Mouse (Mus musculus): ENCODE measurements at regions not wholly inside any gene's neighbourhood (a gene's known extent, or its start where the extent isn't known, plus 50 kb on each side); places are given as distances from the start of the nearest gene placed in this dataset.
A peak's percentile ranks its signal among the peaks of the same experiment; 100 is the strongest.
"Not testable (repeated sequence)": the region's sequence is repeated elsewhere in the genome, so short reads cannot be mapped to it uniquely, and the experiment has no call there.

DNA sequence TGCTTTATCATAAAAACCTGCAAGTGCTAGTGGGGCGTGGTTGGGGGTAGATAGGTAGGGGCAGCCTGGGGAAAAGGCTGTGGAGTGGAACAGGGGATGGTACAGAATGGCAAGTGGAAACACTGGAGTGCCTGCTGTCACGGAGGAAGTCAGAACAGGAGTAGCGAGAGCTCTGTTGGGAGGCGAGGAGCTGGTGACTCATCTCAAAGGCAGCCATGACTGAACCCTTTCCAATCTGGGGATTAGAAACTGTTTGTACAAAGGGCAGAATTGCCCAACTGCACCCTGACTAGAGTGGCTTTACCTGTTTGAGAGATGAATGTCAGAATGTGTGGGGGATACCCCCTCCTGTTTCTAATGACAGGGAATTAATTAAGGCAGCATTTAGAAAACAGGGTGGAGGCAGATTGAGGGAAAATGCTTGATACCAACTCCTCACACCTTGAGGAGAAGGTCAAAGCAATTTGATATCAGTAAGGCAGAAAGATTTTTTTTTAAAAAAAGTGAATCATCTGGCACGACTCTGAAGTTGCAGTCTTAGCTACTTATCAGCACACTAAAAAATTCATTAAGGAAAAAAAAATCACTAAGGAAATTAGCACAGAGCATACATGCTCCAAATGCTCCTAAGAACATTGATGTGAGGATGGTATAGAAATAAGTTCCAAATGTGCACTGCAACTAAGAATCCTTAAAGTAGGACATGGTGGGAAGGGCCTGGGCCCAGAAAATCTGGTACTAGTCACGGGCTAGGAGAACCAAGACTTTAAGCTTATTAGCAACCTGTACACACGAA is 54.7 kb upstream of the Usp25 start:
- peak overlapping the region; percentile 34; the same call in 1 of the 2 replicates for H3K27ac ChIP-seq (ENCODE audit: low read length)
- no peaks in the 10 kb centered on the region for H3K36me3 ChIP-seq (ENCODE audit: control insufficient read depth, insufficient read depth, low read length)
- H3K4me1 ChIP-seq (ENCODE audit: control insufficient read depth, insufficient read depth, low read length): no peaks in the 10 kb centered on the region
- H3K9me3 ChIP-seq (replicated peaks; ENCODE audit: control insufficient read depth, low read length): no peaks in the 10 kb centered on the region
- H3K4me2 ChIP-seq (ENCODE audit: low read depth, low read length): no peak overlapping the region
- H3K9ac ChIP-seq (ENCODE audit: low read length): no peak overlapping the region
- peak; percentile 95 for ATAC-seq (ENCODE audit: insufficient read depth, low FRiP score)
- WGBS: 50% methylated on average over 7 of the region's 7 CpGs
- no peaks in the 10 kb centered on the region for H3K27me3 ChIP-seq (ENCODE audit: control insufficient read depth, insufficient read depth, low read length)
- H3K4me3 ChIP-seq (replicated peaks; ENCODE audit: low read length): no peak overlapping the region

DNA sequence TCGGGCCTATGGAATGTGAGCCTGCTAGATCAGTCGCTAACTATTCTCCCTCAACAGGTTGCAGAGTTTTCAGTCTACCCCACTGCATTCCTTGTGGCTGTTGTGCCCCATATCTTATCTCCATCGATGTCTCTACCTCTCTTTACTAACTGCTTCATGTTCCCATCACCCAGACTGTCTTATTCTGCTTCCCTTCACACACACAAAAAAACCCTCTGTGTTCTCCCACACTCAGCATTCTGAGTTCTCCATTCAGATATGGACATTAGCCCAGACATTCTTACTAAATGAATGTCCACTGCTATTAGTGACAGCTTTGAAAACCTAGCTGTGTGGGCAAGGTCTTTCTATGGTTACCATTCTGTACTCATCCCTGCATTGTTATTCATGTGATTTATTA is 56.0 kb upstream of the Usp25 start:
- no peak overlapping the region for H3K9ac ChIP-seq (ENCODE audit: low read length)
- no peaks in the 10 kb centered on the region for H3K36me3 ChIP-seq (ENCODE audit: control insufficient read depth, insufficient read depth, low read length)
- H3K4me1 ChIP-seq (ENCODE audit: control insufficient read depth, insufficient read depth, low read length): no peaks in the 10 kb centered on the region
- no peak overlapping the region for H3K4me2 ChIP-seq (ENCODE audit: low read depth, low read length)
- no peak for ATAC-seq (ENCODE audit: insufficient read depth, low FRiP score)
- 68% methylated on average over 3 of the region's 3 CpGs for WGBS
- H3K27ac ChIP-seq (ENCODE audit: low read length): no peak overlapping the region; the same call in 1 of the 2 replicates
- no peaks in the 10 kb centered on the region for H3K9me3 ChIP-seq (replicated peaks; ENCODE audit: control insufficient read depth, low read length)
- H3K4me3 ChIP-seq (replicated peaks; ENCODE audit: low read length): no peak overlapping the region
- no peaks in the 10 kb centered on the region for H3K27me3 ChIP-seq (ENCODE audit: control insufficient read depth, insufficient read depth, low read length)

- no peaks in the 10 kb centered on the region for H3K4me1 ChIP-seq (ENCODE audit: control insufficient read depth, insufficient read depth, low read length)
- no peak for ATAC-seq (ENCODE audit: insufficient read depth, low FRiP score)
- H3K27me3 ChIP-seq (ENCODE audit: control insufficient read depth, insufficient read depth, low read length): no peaks in the 10 kb centered on the region
- no peak overlapping the region for H3K4me2 ChIP-seq (ENCODE audit: low read depth, low read length)
- H3K4me3 ChIP-seq (replicated peaks; ENCODE audit: low read length): no peak overlapping the region
- H3K9me3 ChIP-seq (replicated peaks; ENCODE audit: control insufficient read depth, low read length): no peaks in the 10 kb centered on the region
- WGBS: 77% methylated on average over 7 of the region's 7 CpGs
- no peak overlapping the region for H3K27ac ChIP-seq (ENCODE audit: low read length)
- no peaks in the 10 kb centered on the region for H3K36me3 ChIP-seq (ENCODE audit: control insufficient read depth, insufficient read depth, low read length)
- H3K9ac ChIP-seq (ENCODE audit: low read length): no peak overlapping the region
Observed at GRCm38 (mm10) chr16:76957090-76957489, 56.4 kb upstream of the Usp25 start.

DNA sequence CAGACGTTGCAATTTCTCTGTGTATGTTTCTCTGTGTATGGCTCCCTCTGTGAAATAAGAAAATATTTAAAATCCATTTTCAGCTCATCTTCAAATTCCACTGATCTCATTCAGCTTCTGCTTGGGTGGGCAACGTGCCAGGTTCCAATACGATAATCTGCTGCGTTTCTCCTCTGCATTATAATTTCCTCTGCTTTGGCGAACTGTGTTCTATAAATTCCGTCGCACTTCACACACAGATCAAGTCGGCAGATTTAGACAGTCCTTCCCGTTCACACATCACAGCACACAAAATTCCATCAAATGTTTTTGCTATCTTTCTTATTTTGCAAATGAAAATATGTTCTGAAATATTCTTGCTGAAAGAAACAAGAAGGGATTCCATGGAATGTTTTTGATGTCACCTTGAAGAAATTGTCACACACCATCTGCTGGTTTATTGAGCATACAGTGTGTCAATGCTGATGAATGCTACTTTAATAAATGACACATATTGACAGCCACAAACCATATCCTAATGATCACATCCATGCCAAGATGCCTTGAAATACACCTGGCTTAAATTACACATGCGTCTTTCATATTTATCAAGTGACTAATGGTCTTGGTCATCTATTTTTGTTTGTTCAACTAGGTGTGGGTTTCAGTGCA is 62.5 kb upstream of the Usp25 start:
- WGBS: 68% methylated on average over 10 of the region's 10 CpGs
- Histone ChIP-seq H3K27ac (ENCODE audit: low read length) (no peak overlapping the region), H3K4me3 (replicated peaks; ENCODE audit: low read length) (no peak overlapping the region), H3K4me2 (ENCODE audit: low read depth, low read length) (no peak overlapping the region), H3K36me3 (ENCODE audit: control insufficient read depth, insufficient read depth, low read length) (no peaks in the 10 kb centered on the region), H3K9ac (ENCODE audit: low read length) (no peak overlapping the region), H3K9me3 (replicated peaks; ENCODE audit: control insufficient read depth, low read length) (no peaks in the 10 kb centered on the region), H3K27me3 (ENCODE audit: control insufficient read depth, insufficient read depth, low read length) (no peaks in the 10 kb centered on the region), H3K4me1 (ENCODE audit: control insufficient read depth, insufficient read depth, low read length) (no peaks in the 10 kb centered on the region)
- ATAC-seq (ENCODE audit: insufficient read depth, low FRiP score): no peak

DNA sequence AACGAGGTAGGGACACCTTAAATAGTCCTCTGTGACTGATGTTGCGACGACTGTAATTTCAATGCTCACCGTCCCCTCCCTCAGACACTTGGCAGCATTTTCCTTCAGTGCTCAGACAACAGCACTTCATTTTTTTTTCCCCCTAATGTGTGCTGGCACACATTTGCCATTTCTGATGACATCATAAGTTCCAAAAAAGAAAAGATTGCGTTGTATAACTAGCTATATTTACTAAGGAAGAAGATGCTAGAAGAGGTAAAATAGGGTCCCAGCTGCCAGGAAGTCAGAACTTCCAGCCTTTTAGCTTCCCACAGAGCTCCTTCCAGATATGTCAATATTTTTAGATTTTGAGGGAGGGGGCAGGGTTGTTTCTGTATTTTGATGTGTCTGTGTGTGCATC is 66.5 kb upstream of the Usp25 start:
- no peaks in the 10 kb centered on the region for H3K27me3 ChIP-seq (ENCODE audit: control insufficient read depth, insufficient read depth, low read length)

GRCm38 (mm10) chr16:76938128-76938527 is 75.4 kb upstream of the Usp25 start:
- 52% methylated on average over 2 of the region's 2 CpGs for WGBS
- no peaks in the 10 kb centered on the region for H3K9me3 ChIP-seq (replicated peaks; ENCODE audit: control insufficient read depth, low read length)
- no peak for ATAC-seq (ENCODE audit: insufficient read depth, low FRiP score)

More for the DNA sequence above, 66.5 kb upstream of the Usp25 start:
- H3K4me1 ChIP-seq (ENCODE audit: control insufficient read depth, insufficient read depth, low read length): no peaks in the 10 kb centered on the region
- WGBS: 64% methylated on average over 5 of the region's 5 CpGs
- H3K4me3 ChIP-seq (replicated peaks; ENCODE audit: low read length): no peak overlapping the region
- no peaks in the 10 kb centered on the region for H3K9me3 ChIP-seq (replicated peaks; ENCODE audit: control insufficient read depth, low read length)
- no peaks in the 10 kb centered on the region for H3K36me3 ChIP-seq (ENCODE audit: control insufficient read depth, insufficient read depth, low read length)
- H3K27ac ChIP-seq (ENCODE audit: low read length): no peak overlapping the region
- H3K4me2 ChIP-seq (ENCODE audit: low read depth, low read length): no peak overlapping the region
- no peak overlapping the region for H3K9ac ChIP-seq (ENCODE audit: low read length)
- ATAC-seq (ENCODE audit: insufficient read depth, low FRiP score): no peak

DNA sequence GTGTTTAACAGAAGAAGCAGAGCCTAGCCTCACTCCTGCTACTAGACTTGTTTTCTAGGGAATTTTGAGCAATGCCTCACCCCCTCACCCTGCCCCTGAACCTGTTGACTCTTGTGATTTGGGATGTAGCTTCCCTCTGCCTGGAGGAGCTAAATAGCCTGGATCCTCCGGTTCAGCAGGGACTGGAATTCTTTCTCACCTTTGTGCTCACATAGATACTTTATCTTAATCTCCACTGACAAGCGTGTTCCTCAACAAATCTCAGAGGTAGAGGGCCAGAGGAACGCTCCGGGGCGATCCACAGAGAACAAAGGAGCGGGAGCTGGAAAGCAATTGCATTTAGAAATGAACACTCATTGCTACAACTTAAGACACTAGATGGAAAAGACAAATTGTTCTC is 85.6 kb upstream of the Usp25 start:
- H3K9ac ChIP-seq (ENCODE audit: low read length): no peak overlapping the region
- no peak overlapping the region for H3K4me2 ChIP-seq (ENCODE audit: low read depth, low read length)
- no peaks in the 10 kb centered on the region for H3K36me3 ChIP-seq (ENCODE audit: control insufficient read depth, insufficient read depth, low read length)
- no peak for ATAC-seq (ENCODE audit: insufficient read depth, low FRiP score)
- 0 out of 2 replicates have a peak overlapping the region, but pooled peaks have one; percentile 29 for H3K27ac ChIP-seq (ENCODE audit: low read length)
- H3K4me1 ChIP-seq (ENCODE audit: control insufficient read depth, insufficient read depth, low read length): no peaks in the 10 kb centered on the region
- WGBS: 42% methylated on average over 6 of the region's 6 CpGs
- H3K27me3 ChIP-seq (ENCODE audit: control insufficient read depth, insufficient read depth, low read length): no peaks in the 10 kb centered on the region
- H3K9me3 ChIP-seq (replicated peaks; ENCODE audit: control insufficient read depth, low read length): no peaks in the 10 kb centered on the region
- no peak overlapping the region for H3K4me3 ChIP-seq (replicated peaks; ENCODE audit: low read length)

More at GRCm38 (mm10) chr16:76938128-76938527, 75.4 kb upstream of the Usp25 start:
- no peak overlapping the region for H3K4me3 ChIP-seq (replicated peaks; ENCODE audit: low read length)
- H3K27ac ChIP-seq (ENCODE audit: low read length): no peak overlapping the region
- no peak overlapping the region for H3K4me2 ChIP-seq (ENCODE audit: low read depth, low read length)
- no peak overlapping the region for H3K9ac ChIP-seq (ENCODE audit: low read length)
- no peaks in the 10 kb centered on the region for H3K4me1 ChIP-seq (ENCODE audit: control insufficient read depth, insufficient read depth, low read length)
- no peaks in the 10 kb centered on the region for H3K36me3 ChIP-seq (ENCODE audit: control insufficient read depth, insufficient read depth, low read length)
- H3K27me3 ChIP-seq (ENCODE audit: control insufficient read depth, insufficient read depth, low read length): no peaks in the 10 kb centered on the region

- not testable (repeated sequence) for H3K4me2 ChIP-seq (ENCODE audit: low read depth, low read length); H3K36me3 ChIP-seq (ENCODE audit: control insufficient read depth, insufficient read depth, low read length); H3K27me3 ChIP-seq (ENCODE audit: control insufficient read depth, insufficient read depth, low read length); H3K4me1 ChIP-seq (ENCODE audit: control insufficient read depth, insufficient read depth, low read length); H3K27ac ChIP-seq (ENCODE audit: low read length); ATAC-seq (ENCODE audit: insufficient read depth, low FRiP score); H3K9ac ChIP-seq (ENCODE audit: low read length); H3K4me3 ChIP-seq (replicated peaks; ENCODE audit: low read length); H3K9me3 ChIP-seq (replicated peaks; ENCODE audit: control insufficient read depth, low read length)
- WGBS: 91% methylated on average over 11 of the region's 11 CpGs
Observed at GRCm38 (mm10) chr16:76920137-76920536, 93.4 kb upstream of the Usp25 start.

DNA sequence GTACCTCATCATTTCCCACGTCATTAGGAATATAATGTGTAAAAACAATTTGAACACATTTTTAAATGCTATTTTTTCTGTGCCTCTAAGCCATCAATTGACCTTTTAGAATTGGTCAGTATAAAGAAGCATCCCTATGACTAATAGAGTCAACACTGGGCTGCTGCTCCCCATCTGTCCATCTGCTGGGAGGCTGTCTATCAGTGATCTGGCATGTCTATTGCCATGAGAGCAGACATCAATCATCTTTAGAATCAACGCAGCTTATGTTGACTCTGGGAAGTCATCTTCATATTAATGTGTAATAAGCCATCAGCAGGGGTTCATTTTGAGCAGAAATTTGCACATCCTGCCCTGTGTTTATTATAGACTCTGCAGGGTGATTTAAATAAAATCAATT is 94.9 kb upstream of the Usp25 start:
- no peaks in the 10 kb centered on the region for H3K36me3 ChIP-seq (ENCODE audit: control insufficient read depth, insufficient read depth, low read length)
- H3K4me1 ChIP-seq (ENCODE audit: control insufficient read depth, insufficient read depth, low read length): no peaks in the 10 kb centered on the region
- H3K27ac ChIP-seq (ENCODE audit: low read length): no peak overlapping the region
- no peak overlapping the region for H3K4me3 ChIP-seq (replicated peaks; ENCODE audit: low read length)
- WGBS: 73% methylated on average over 2 of the region's 2 CpGs
- no peak for ATAC-seq (ENCODE audit: insufficient read depth, low FRiP score)
- H3K9ac ChIP-seq (ENCODE audit: low read length): no peak overlapping the region
- H3K9me3 ChIP-seq (replicated peaks; ENCODE audit: control insufficient read depth, low read length): no peaks in the 10 kb centered on the region
- H3K27me3 ChIP-seq (ENCODE audit: control insufficient read depth, insufficient read depth, low read length): no peaks in the 10 kb centered on the region
- no peak overlapping the region for H3K4me2 ChIP-seq (ENCODE audit: low read depth, low read length)
